Mouse (Mus musculus) forebrain, embryonic 16.5 days (tissue): ENCODE measurements around the gene Notum. TPM values are rescaled to one million over a fixed set of nuclear protein-coding genes. Genes with fewer than 3 reads are reported as not detected.

ENCODE experiments used
- ATAC-seq: fragments of 200-750 bp; cut with Nextera tagmentation; 2 replicates; pipeline ENCODE4 v1.8.0; 2017; ENCODE audit warnings: mild to moderate bottlenecking, moderate library complexity
- H3K27ac ChIP-seq: fragments of 300-500 bp; sonication (generic); 2 replicates; pipeline ENCODE4 v1.5.1; 2014; ENCODE audit warnings: low read length, control low read depth
- H3K27me3 ChIP-seq: fragments of 300-500 bp; sonication (generic); replicated peaks from 2 replicates; pipeline ENCODE4 v1.6.1; 2014; ENCODE audit warnings: low read length; ENCODE audit not compliant: control insufficient read depth, insufficient read depth
- H3K36me3 ChIP-seq: fragments of 300-500 bp; sonication (generic); 2 replicates; pipeline ENCODE4 v1.6.1; 2014; ENCODE audit not compliant: control insufficient read depth, insufficient read depth
- H3K4me1 ChIP-seq: fragments of 300-500 bp; sonication (generic); replicated peaks from 2 replicates; pipeline ENCODE4 v1.6.1; 2014; ENCODE audit warnings: low read length; ENCODE audit not compliant: control insufficient read depth, insufficient read depth
- H3K4me2 ChIP-seq: fragments of 300-500 bp; sonication (generic); 2 replicates; pipeline ENCODE4 v1.6.1; 2014; ENCODE audit warnings: mild to moderate bottlenecking, low read length, control low read depth
- H3K4me3 ChIP-seq: fragments of 300-500 bp; sonication (generic); replicated peaks from 2 replicates; pipeline ENCODE4 v1.5.1; 2014; ENCODE audit warnings: mild to moderate bottlenecking, low read length, control low read depth
- H3K9ac ChIP-seq: fragments of 300-500 bp; sonication (generic); replicated peaks from 2 replicates; pipeline ENCODE4 v1.6.1; 2014; ENCODE audit warnings: low read depth, low read length, control low read depth
- H3K9me3 ChIP-seq: fragments of 300-500 bp; sonication (generic); 2 replicates; pipeline ENCODE4 v1.6.1; 2016; ENCODE audit warnings: low read length; ENCODE audit not compliant: control insufficient read depth
- WGBS: fragments of 180-500 bp; shearing (Covaris S2); extraction: QIAGEN DNeasy Blood & Tissue Kit; methylation state at CpG from one replicate; pipeline ENCODE4 v1.1.7; 2014; 5-methylcytosine and 5-hydroxymethylcytosine counted together
- polyA plus RNA-seq: library from polyadenylated mRNA; unstranded; fragments of >200 nt; fragmentation: Nextera tagmentation; extraction: Ambion mirVana; gene quantifications from 2 replicates; pipeline ENCODE4 v1.2.1, GENCODE M21; 2015

Notum gene
- polyA plus RNA-seq, 1 experiment from 2014 or later: 0.77 TPM

GRCm38 (mm10) chr11:120696568-120696967 is 35.6 kb upstream of the Notum start:
- WGBS: 91% methylated on average over 6 of the region's 6 CpGs
- ATAC-seq: no peak
- Histone ChIP-seq H3K4me2 (no peak overlapping the region), H3K9ac (no peak overlapping the region), H3K4me1 (no peaks in the 10 kb centered on the region), H3K9me3 (no peaks in the 10 kb centered on the region), H3K27ac (no peak overlapping the region), H3K27me3 (no peaks in the 10 kb centered on the region), H3K4me3 (no peak overlapping the region), H3K36me3 (0 out of 2 replicates have a peak, but pooled peaks cover 4% of the 10 kb centered on the region)

GRCm38 (mm10) chr11:120695641-120696040 is 34.7 kb upstream of the Notum start:
- no peak for ATAC-seq
- H3K9me3 ChIP-seq: no peaks in the 10 kb centered on the region
- H3K4me1 ChIP-seq: no peaks in the 10 kb centered on the region
- no peak overlapping the region for H3K4me2 ChIP-seq
- no peaks in the 10 kb centered on the region for H3K36me3 ChIP-seq
- peak overlapping the region; percentile 28; the same call in 1 of the 2 replicates for H3K27ac ChIP-seq
- H3K9ac ChIP-seq: no peak overlapping the region
- 45% methylated on average over 12 of the region's 12 CpGs for WGBS
- no peaks in the 10 kb centered on the region for H3K27me3 ChIP-seq
- no peak overlapping the region for H3K4me3 ChIP-seq

- H3K27ac ChIP-seq: no peak overlapping the region
- ATAC-seq: peak; percentile 49
- no peaks in the 10 kb centered on the region for H3K27me3 ChIP-seq
- no peaks in the 10 kb centered on the region for H3K9me3 ChIP-seq
- H3K9ac ChIP-seq: no peak overlapping the region
- 39% methylated on average over 4 of the region's 4 CpGs for WGBS
- peaks cover under 1% of the 10 kb centered on the region; the same call in 1 of the 2 replicates for H3K36me3 ChIP-seq
- H3K4me3 ChIP-seq: no peak overlapping the region
- H3K4me2 ChIP-seq: no peak overlapping the region
- no peaks in the 10 kb centered on the region for H3K4me1 ChIP-seq
Observed at GRCm38 (mm10) chr11:120695184-120695583, 34.2 kb upstream of the Notum start.

- Histone ChIP-seq H3K4me1 (no peaks in the 10 kb centered on the region), H3K4me2 (no peak overlapping the region), H3K36me3 (peaks cover 11% of the 10 kb centered on the region; the same call in 1 of the 2 replicates), H3K27me3 (no peaks in the 10 kb centered on the region), H3K9me3 (no peaks in the 10 kb centered on the region), H3K4me3 (no peak overlapping the region), H3K27ac (no peak overlapping the region), H3K9ac (no peak overlapping the region)
- 62% methylated on average over 3 of the region's 3 CpGs for WGBS
- no peak for ATAC-seq
Observed at GRCm38 (mm10) chr11:120693461-120693860, 32.5 kb upstream of the Notum start.

- Histone ChIP-seq H3K9ac (no peak overlapping the region), H3K27ac (no peak overlapping the region), H3K36me3 (peaks cover 11% of the 10 kb centered on the region; the same call in 1 of the 2 replicates), H3K4me3 (no peak overlapping the region), H3K27me3 (no peaks in the 10 kb centered on the region), H3K9me3 (no peaks in the 10 kb centered on the region), H3K4me2 (no peak overlapping the region), H3K4me1 (no peaks in the 10 kb centered on the region)
- ATAC-seq: no peak
- WGBS: 94% methylated on average over 4 of the region's 4 CpGs
Observed at GRCm38 (mm10) chr11:120692471-120693011, 31.6 kb upstream of the Notum start.

- ATAC-seq: no peak
- 91% methylated on average over 3 of the region's 3 CpGs for WGBS
- H3K9ac ChIP-seq: no peak overlapping the region
Observed at GRCm38 (mm10) chr11:120689365-120689764, 28.4 kb upstream of the Notum start.

GRCm38 (mm10) chr11:120686650-120687272 is 25.8 kb upstream of the Notum start:
- H3K9ac ChIP-seq: no peak overlapping the region
- no peak overlapping the region for H3K4me2 ChIP-seq
- H3K27me3 ChIP-seq: no peaks in the 10 kb centered on the region
- ATAC-seq: no peak
- WGBS: 74% methylated on average over 20 of the region's 20 CpGs
- H3K4me3 ChIP-seq: no peak overlapping the region
- H3K36me3 ChIP-seq: peaks cover 16% of the 10 kb centered on the region; the same call in 1 of the 2 replicates
- H3K4me1 ChIP-seq: no peaks in the 10 kb centered on the region
- H3K9me3 ChIP-seq: no peaks in the 10 kb centered on the region
- no peak overlapping the region for H3K27ac ChIP-seq

More at GRCm38 (mm10) chr11:120689365-120689764, 28.4 kb upstream of the Notum start:
- Histone ChIP-seq H3K27ac (no peak overlapping the region), H3K9me3 (no peaks in the 10 kb centered on the region), H3K4me3 (no peak overlapping the region), H3K4me1 (no peaks in the 10 kb centered on the region), H3K4me2 (no peak overlapping the region), H3K36me3 (peaks cover 11% of the 10 kb centered on the region; the same call in 1 of the 2 replicates), H3K27me3 (no peaks in the 10 kb centered on the region)

GRCm38 (mm10) chr11:120684660-120685059 is 23.7 kb upstream of the Notum start:
- WGBS: 85% methylated on average over 2 of the region's 2 CpGs
- ATAC-seq: no peak
- Histone ChIP-seq H3K36me3 (peaks cover 19% of the 10 kb centered on the region; the same call in 1 of the 2 replicates), H3K27ac (no peak overlapping the region), H3K9ac (no peak overlapping the region), H3K4me2 (no peak overlapping the region), H3K9me3 (no peaks in the 10 kb centered on the region), H3K4me1 (no peaks in the 10 kb centered on the region), H3K4me3 (no peak overlapping the region), H3K27me3 (no peaks in the 10 kb centered on the region)

- no peak overlapping the region; the same call in 1 of the 2 replicates for H3K9ac ChIP-seq
- H3K27ac ChIP-seq: no peak overlapping the region
- no peaks in the 10 kb centered on the region for H3K27me3 ChIP-seq
- H3K4me3 ChIP-seq: no peak overlapping the region
- H3K4me2 ChIP-seq: no peak overlapping the region
- 91% methylated on average over 2 of the region's 2 CpGs for WGBS
- ATAC-seq: no peak
- H3K4me1 ChIP-seq: no peaks in the 10 kb centered on the region
- H3K9me3 ChIP-seq: no peaks in the 10 kb centered on the region
- peaks cover 16% of the 10 kb centered on the region; the same call in 1 of the 2 replicates for H3K36me3 ChIP-seq
Observed at GRCm38 (mm10) chr11:120684086-120684485, 23.1 kb upstream of the Notum start.
